Mouse (Mus musculus): ENCODE measurements around the gene Cux1.

GRCm38 (mm10) chr5:136581625-136582024 is 14.3 kb upstream of the Cux1 start:
- TF ChIP-seq CTCF (IDR thresholded peaks at IDR 0.05; ENCODE audit: borderline replicate concordance, control insufficient read depth, extremely low read depth, insufficient read depth, low read length, poor library complexity): no peak
- TF ChIP-seq POLR2A (IDR thresholded peaks at IDR 0.05; ENCODE audit: control insufficient read depth, extremely low read depth, insufficient read depth, low read length, poor library complexity): no peak
